Mouse (Mus musculus): ENCODE data around the gene P2rx5. TPM values are rescaled to one million over a fixed set of nuclear protein-coding genes. Genes with fewer than 3 reads are reported as not detected.

Gene P2rx5
- total RNA-seq (2012; rRNA removed), result 0.04 and 0.07 TPM in 2 replicates
- polyA plus RNA-seq (2012; ENCODE audit: insufficient read depth in 1 of 2, insufficient read length in 2 of 2, low read depth in 1 of 2, low replicate concordance in 2 of 2, missing spikeins in 1 of 2), result under 1 TPM in 1 of 2 experiments, not detected in 1; 0.25 TPM

- no peak for TF ChIP-seq NRF1 (IDR thresholded peaks at IDR 0.05; ENCODE audit: insufficient read depth, low read depth, low read length, poor library complexity, severe bottlenecking)
- no peak for TF ChIP-seq RCOR1 (IDR thresholded peaks at IDR 0.05; ENCODE audit: low read depth, low read length)
- TF ChIP-seq TCF12 (IDR thresholded peaks at IDR 0.05; ENCODE audit: low read depth, low read length), result no peak
- TF ChIP-seq MEF2A (IDR thresholded peaks at IDR 0.05; ENCODE audit: extremely low read depth, insufficient replicate concordance, low read depth, low read length, poor library complexity, severe bottlenecking), result no peak
- TF ChIP-seq MYB (IDR thresholded peaks at IDR 0.05; ENCODE audit: low read depth, low read length), result no peak
- no peak for TF ChIP-seq ETS1 (IDR thresholded peaks at IDR 0.05; ENCODE audit: low read depth, low read length)
Measured at GRCm38 (mm10) chr11:73159957-73160810, at the start of gene P2rx5. Gene P2rx5, plus strand, starts transcription at chr11:73160421.

GRCm38 (mm10) chr11:73111414-73111813, 48.8 kb upstream of the P2rx5 start:
- no peaks in the 10 kb centered on the region for H3K36me3 ChIP-seq (ENCODE audit: control insufficient read depth in 1 of 2, insufficient read depth in 2 of 2, low read length in 2 of 2)
- no peaks in the 10 kb centered on the region for H3K9me3 ChIP-seq (replicated peaks; ENCODE audit: insufficient read depth, low read length)
- TF ChIP-seq SMC3 (IDR thresholded peaks at IDR 0.05; ENCODE audit: low read depth, low read length) (no peak), ZC3H11A (IDR thresholded peaks at IDR 0.05; ENCODE audit: low read depth, low read length) (no peak), GATA1 (IDR thresholded peaks at IDR 0.05; ENCODE audit: low read depth, low read length) (no peak), RAD21 (IDR thresholded peaks at IDR 0.05; ENCODE audit: low read depth, low read length) (no peak), NRF1 (IDR thresholded peaks at IDR 0.05; ENCODE audit: insufficient read depth, low read depth, low read length, poor library complexity, severe bottlenecking) (no peak), NELFE (IDR thresholded peaks at IDR 0.05; ENCODE audit: low read depth, low read length) (no peak), UBTF (IDR thresholded peaks at IDR 0.05; ENCODE audit: borderline replicate concordance, insufficient read depth, low read depth, low read length) (no peak), POLR2AphosphoS2 (IDR thresholded peaks at IDR 0.05; ENCODE audit: low read length) (no peak), TAL1 (IDR thresholded peaks at IDR 0.05; ENCODE audit: low read length) (no peak), HCFC1 (IDR thresholded peaks at IDR 0.05; ENCODE audit: low read depth, low read length) (no peak), GABPA (IDR thresholded peaks at IDR 0.05; ENCODE audit: low read depth, low read length) (no peak), E2F4 (IDR thresholded peaks at IDR 0.05; ENCODE audit: borderline replicate concordance, low read depth, low read length) (no peak), ZKSCAN1 (IDR thresholded peaks at IDR 0.05; ENCODE audit: low read depth, low read length) (no peak), MYC (IDR thresholded peaks at IDR 0.05; ENCODE audit: low read depth, low read length) (no peak), TBP (IDR thresholded peaks at IDR 0.05; ENCODE audit: low read depth, low read length) (no peak), ZMIZ1 (IDR thresholded peaks at IDR 0.05; ENCODE audit: low read depth, low read length) (no peak)
- no peak overlapping the region for H3K9ac ChIP-seq (ENCODE audit: control insufficient read depth, low read depth, low read length, poor library complexity, severe bottlenecking)
- H3K4me3 ChIP-seq (ENCODE audit: control insufficient read depth in 1 of 2, insufficient read depth in 1 of 2, low read depth in 2 of 2, low read length in 2 of 2), result no peak overlapping the region
- H3K27ac ChIP-seq (ENCODE audit: control insufficient read depth, low read depth, low read length), result no peak overlapping the region
- DNase-seq (ENCODE audit: low read depth, low spot score), result no peak
- H3K27me3 ChIP-seq (ENCODE audit: control insufficient read depth in 1 of 2, insufficient read depth in 2 of 2, low read length in 2 of 2), result no peaks in the 10 kb centered on the region
- no peaks in the 10 kb centered on the region for H3K79me2 ChIP-seq (ENCODE audit: control insufficient read depth, insufficient read depth, low read length, poor library complexity)
- no peaks in the 10 kb centered on the region for H3K4me1 ChIP-seq (ENCODE audit: control insufficient read depth in 1 of 2, insufficient read depth in 2 of 2, low read length in 2 of 2)

More at GRCm38 (mm10) chr11:73159957-73160810, at the start of gene P2rx5:
- H3K9ac ChIP-seq (ENCODE audit: control insufficient read depth, low read depth, low read length, poor library complexity, severe bottlenecking), result no peak within 1 kb of the TSS
- no peak for DNase-seq (ENCODE audit: low read depth, low spot score)
- no peaks in the 10 kb centered on the region for H3K4me1 ChIP-seq (ENCODE audit: control insufficient read depth in 1 of 2, insufficient read depth in 2 of 2, low read length in 2 of 2)
- H3K27ac ChIP-seq (ENCODE audit: control insufficient read depth, low read depth, low read length), result no peak within 1 kb of the TSS
- H3K79me2 ChIP-seq (ENCODE audit: control insufficient read depth, insufficient read depth, low read length, poor library complexity), result no peaks in the 10 kb centered on the region
- no peaks in the 10 kb centered on the region for H3K9me3 ChIP-seq (replicated peaks; ENCODE audit: insufficient read depth, low read length)
- H3K27me3 ChIP-seq (ENCODE audit: control insufficient read depth in 1 of 2, insufficient read depth in 2 of 2, low read length in 2 of 2), result peaks cover 0 to 1% of the 10 kb centered on the region in 2 experiments; a peak in 1 of 4 replicates
- H3K36me3 ChIP-seq (ENCODE audit: control insufficient read depth in 1 of 2, insufficient read depth in 2 of 2, low read length in 2 of 2), result no peaks in the 10 kb centered on the region
- H3K4me3 ChIP-seq (ENCODE audit: control insufficient read depth in 1 of 2, insufficient read depth in 1 of 2, low read depth in 2 of 2, low read length in 2 of 2), result no peak within 1 kb of the TSS

Data from MEL (cell line).